Mouse (Mus musculus): ENCODE results near the gene Iscu. TPM values are rescaled to one million over a fixed set of nuclear protein-coding genes. Genes with fewer than 3 reads are reported as not detected.
"Not testable (repeated sequence)": the region's sequence is repeated elsewhere in the genome, so short reads cannot be mapped to it uniquely, and the experiment has no call there.

Gene Iscu
- polyA plus RNA-seq, 1 experiment from 2014 or later = 108 TPM

DNA sequence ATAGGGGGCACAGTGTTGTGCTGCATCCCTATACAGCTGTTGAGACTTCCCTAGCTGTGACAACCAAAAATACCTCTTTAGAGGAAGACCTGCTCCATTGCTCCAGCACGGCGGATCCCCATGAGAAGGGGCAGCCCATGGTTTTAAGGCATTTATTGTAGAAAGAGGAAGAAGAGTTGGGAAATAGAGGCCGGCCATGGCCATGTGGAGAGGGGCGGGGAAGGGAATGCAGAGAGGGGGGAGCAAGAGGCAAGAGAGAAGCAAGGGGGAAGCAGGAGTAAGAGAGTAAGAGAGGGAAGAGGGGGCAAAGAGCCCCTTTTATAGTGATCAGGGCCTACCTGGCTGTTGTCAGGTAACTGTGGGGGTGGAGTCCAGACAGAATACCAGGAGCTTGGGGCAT, 37.6 kb downstream of the Iscu start:
- peaks cover 6% of the 10 kb centered on the region; the same call in 1 of the 2 replicates for H3K27me3 ChIP-seq
- no peak overlapping the region for H3K27ac ChIP-seq
- no peak for ATAC-seq (ENCODE audit: borderline replicate concordance, extremely low read depth, low FRiP score, low TSS enrichment)
- no peaks in the 10 kb centered on the region for H3K9me3 ChIP-seq
- H3K4me3 ChIP-seq = no peak overlapping the region
- 92% methylated on average over 4 of the region's 4 CpGs for WGBS
- no peak overlapping the region for H3K4me2 ChIP-seq
- H3K4me1 ChIP-seq = peaks cover 22% of the 10 kb centered on the region
- no peaks in the 10 kb centered on the region for H3K36me3 ChIP-seq
- no peak overlapping the region for H3K9ac ChIP-seq

- H3K27ac ChIP-seq; H3K9ac ChIP-seq; H3K36me3 ChIP-seq; H3K4me3 ChIP-seq; H3K4me2 ChIP-seq; ATAC-seq (ENCODE audit: borderline replicate concordance, extremely low read depth, low FRiP score, low TSS enrichment); H3K27me3 ChIP-seq; H3K9me3 ChIP-seq: not testable (repeated sequence)
- H3K4me1 ChIP-seq = peaks cover 21% of the 10 kb centered on the region
- WGBS = 17% methylated on average over 11 of the region's 12 CpGs
Measured at GRCm38 (mm10) chr5:113811824-113812420, 39.4 kb downstream of the Iscu start.

- no peaks in the 10 kb centered on the region for H3K9me3 ChIP-seq
- peaks cover 6% of the 10 kb centered on the region; the same call in 1 of the 2 replicates for H3K27me3 ChIP-seq
- ATAC-seq (ENCODE audit: borderline replicate concordance, extremely low read depth, low FRiP score, low TSS enrichment) = no peak
- WGBS = 88% methylated on average over 2 of the region's 2 CpGs
- no peak overlapping the region for H3K27ac ChIP-seq
- H3K4me1 ChIP-seq = peaks cover 14% of the 10 kb centered on the region
- H3K4me2 ChIP-seq = no peak overlapping the region
- no peak overlapping the region for H3K9ac ChIP-seq
- H3K36me3 ChIP-seq = no peaks in the 10 kb centered on the region
- H3K4me3 ChIP-seq = no peak overlapping the region
Measured at GRCm38 (mm10) chr5:113812638-113813037, 40.1 kb downstream of the Iscu start.

- ATAC-seq (ENCODE audit: borderline replicate concordance, extremely low read depth, low FRiP score, low TSS enrichment) = no peak
- 15% methylated on average over 9 of the region's 9 CpGs for WGBS
Measured at GRCm38 (mm10) chr5:113813608-113814007, 41.1 kb downstream of the Iscu start.

GRCm38 (mm10) chr5:113814111-113815040, 41.8 kb downstream of the Iscu start:
- no peaks in the 10 kb centered on the region for H3K36me3 ChIP-seq
- no peak overlapping the region for H3K27ac ChIP-seq
- no peak overlapping the region for H3K4me3 ChIP-seq
- peaks cover 6% of the 10 kb centered on the region; the same call in 1 of the 2 replicates for H3K27me3 ChIP-seq
- no peak overlapping the region for H3K4me2 ChIP-seq
- 27% methylated on average over 27 of the region's 27 CpGs for WGBS
- no peak for ATAC-seq (ENCODE audit: borderline replicate concordance, extremely low read depth, low FRiP score, low TSS enrichment)
- H3K9ac ChIP-seq = no peak overlapping the region
- peaks cover 3% of the 10 kb centered on the region; the same call in 1 of the 2 replicates for H3K4me1 ChIP-seq
- no peaks in the 10 kb centered on the region for H3K9me3 ChIP-seq

More at GRCm38 (mm10) chr5:113813608-113814007, 41.1 kb downstream of the Iscu start:
- H3K4me3 ChIP-seq = no peak overlapping the region
- no peak overlapping the region for H3K9ac ChIP-seq
- no peak overlapping the region for H3K4me2 ChIP-seq
- peaks cover 6% of the 10 kb centered on the region; the same call in 1 of the 2 replicates for H3K27me3 ChIP-seq
- no peaks in the 10 kb centered on the region for H3K36me3 ChIP-seq
- no peak overlapping the region for H3K27ac ChIP-seq
- no peaks in the 10 kb centered on the region for H3K9me3 ChIP-seq
- H3K4me1 ChIP-seq = peaks cover 5% of the 10 kb centered on the region; the same call in 1 of the 2 replicates

DNA sequence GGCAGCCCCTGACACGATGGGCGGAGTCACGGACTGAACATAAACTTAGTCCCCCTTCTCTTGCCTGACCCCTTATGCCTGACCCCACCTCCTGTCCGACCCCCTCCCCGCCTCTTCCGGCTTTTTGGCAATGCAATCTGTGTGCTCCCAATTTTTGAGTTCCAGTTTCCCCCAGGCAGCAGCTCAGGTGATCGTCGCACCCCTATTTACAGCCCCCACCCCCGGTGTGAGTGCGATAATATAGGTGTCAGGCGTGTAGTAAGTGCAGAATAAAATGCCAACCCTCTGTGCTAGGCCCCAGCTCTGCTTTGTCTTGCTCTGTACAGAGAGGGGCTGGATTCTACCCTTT, 42.5 kb downstream of the Iscu start:
- 42% methylated on average over 11 of the region's 11 CpGs for WGBS
- no peak overlapping the region for H3K4me3 ChIP-seq
- peaks cover 3% of the 10 kb centered on the region; the same call in 1 of the 2 replicates for H3K4me1 ChIP-seq
- H3K4me2 ChIP-seq = no peak overlapping the region
- H3K27ac ChIP-seq = no peak overlapping the region
- no peaks in the 10 kb centered on the region for H3K36me3 ChIP-seq
- ATAC-seq (ENCODE audit: borderline replicate concordance, extremely low read depth, low FRiP score, low TSS enrichment) = no peak; the same call in 1 of the 2 replicates
- H3K27me3 ChIP-seq = peaks cover 6% of the 10 kb centered on the region; the same call in 1 of the 2 replicates
- H3K9ac ChIP-seq = no peak overlapping the region
- H3K9me3 ChIP-seq = no peaks in the 10 kb centered on the region

GRCm38 (mm10) chr5:113815638-113816152, 43.1 kb downstream of the Iscu start:
- H3K9ac ChIP-seq = no peak overlapping the region
- WGBS = 12% methylated on average over 15 of the region's 15 CpGs
- H3K4me2 ChIP-seq = 0 out of 2 replicates have a peak overlapping the region, but pooled peaks have one; percentile 4
- H3K27ac ChIP-seq = no peak overlapping the region
- H3K27me3 ChIP-seq = peaks cover 6% of the 10 kb centered on the region; the same call in 1 of the 2 replicates
- no peaks in the 10 kb centered on the region for H3K36me3 ChIP-seq
- H3K4me1 ChIP-seq = peaks cover 3% of the 10 kb centered on the region; the same call in 1 of the 2 replicates
- H3K4me3 ChIP-seq = no peak overlapping the region
- ATAC-seq (ENCODE audit: borderline replicate concordance, extremely low read depth, low FRiP score, low TSS enrichment) = no peak
- H3K9me3 ChIP-seq = no peaks in the 10 kb centered on the region

GRCm38 (mm10) chr5:113818572-113818971, 46.0 kb downstream of the Iscu start:
- Histone ChIP-seq H3K27me3 (peaks cover 6% of the 10 kb centered on the region; the same call in 1 of the 2 replicates), H3K9me3 (no peaks in the 10 kb centered on the region), H3K4me3 (no peak overlapping the region), H3K27ac (no peak overlapping the region), H3K4me1 (peaks cover 3% of the 10 kb centered on the region; the same call in 1 of the 2 replicates), H3K9ac (no peak overlapping the region), H3K4me2 (no peak overlapping the region), H3K36me3 (no peaks in the 10 kb centered on the region)
- 57% methylated on average over 14 of the region's 14 CpGs for WGBS
- no peak for ATAC-seq (ENCODE audit: borderline replicate concordance, extremely low read depth, low FRiP score, low TSS enrichment)

DNA sequence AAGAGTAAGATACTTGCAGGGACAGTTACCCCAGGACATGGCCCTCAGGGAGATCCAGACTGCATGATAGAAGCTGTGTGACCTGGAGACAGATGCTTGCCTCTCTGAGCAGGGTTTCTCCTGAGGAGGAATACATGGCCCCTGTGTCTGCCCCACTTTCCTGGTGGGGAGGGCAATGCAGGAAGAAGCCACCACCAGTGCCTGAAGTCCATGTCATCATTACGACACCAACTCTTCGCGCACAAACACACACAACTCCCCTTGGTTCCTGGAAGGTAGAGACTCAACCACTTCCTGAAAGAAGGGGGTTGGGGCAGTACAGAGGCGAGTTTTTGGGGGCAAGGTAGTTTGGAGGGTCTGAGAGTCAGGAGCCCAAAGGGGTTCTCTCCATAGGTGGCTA, 51.7 kb downstream of the Iscu start:
- Histone ChIP-seq H3K27ac (no peak overlapping the region), H3K4me2 (no peak overlapping the region)
- ATAC-seq (ENCODE audit: borderline replicate concordance, extremely low read depth, low FRiP score, low TSS enrichment) = no peak

GRCm38 (mm10) chr5:113825558-113825957, 53.0 kb downstream of the Iscu start:
- H3K27me3 ChIP-seq = no peaks in the 10 kb centered on the region
- no peaks in the 10 kb centered on the region for H3K9me3 ChIP-seq
- no peak overlapping the region for H3K4me3 ChIP-seq
- H3K36me3 ChIP-seq = no peaks in the 10 kb centered on the region
- no peak overlapping the region for H3K9ac ChIP-seq
- ATAC-seq (ENCODE audit: borderline replicate concordance, extremely low read depth, low FRiP score, low TSS enrichment) = no peak
- 75% methylated on average over 7 of the region's 7 CpGs for WGBS
- no peaks in the 10 kb centered on the region for H3K4me1 ChIP-seq
- no peak overlapping the region for H3K4me2 ChIP-seq
- no peak overlapping the region for H3K27ac ChIP-seq

More for the DNA sequence above, 51.7 kb downstream of the Iscu start:
- Histone ChIP-seq H3K9me3 (no peaks in the 10 kb centered on the region), H3K4me3 (no peak overlapping the region), H3K27me3 (no peaks in the 10 kb centered on the region), H3K4me1 (no peaks in the 10 kb centered on the region), H3K36me3 (no peaks in the 10 kb centered on the region), H3K9ac (no peak overlapping the region)
- 81% methylated on average over 4 of the region's 4 CpGs for WGBS

GRCm38 (mm10) chr5:113826619-113827018, 54.1 kb downstream of the Iscu start:
- no peak overlapping the region for H3K9ac ChIP-seq
- ATAC-seq (ENCODE audit: borderline replicate concordance, extremely low read depth, low FRiP score, low TSS enrichment) = no peak
- H3K4me3 ChIP-seq = no peak overlapping the region
- H3K4me2 ChIP-seq = no peak overlapping the region
- no peaks in the 10 kb centered on the region for H3K4me1 ChIP-seq
- no peaks in the 10 kb centered on the region for H3K27me3 ChIP-seq
- WGBS = 86% methylated on average over 4 of the region's 4 CpGs
- no peak overlapping the region for H3K27ac ChIP-seq
- H3K36me3 ChIP-seq = no peaks in the 10 kb centered on the region
- H3K9me3 ChIP-seq = no peaks in the 10 kb centered on the region

Data from lung, embryonic 15.5 days (tissue).